14 mouse cellular contexts compared by ENCODE assay signal in genomic region chr7:117700066-117700465, GRCm38 (mm10).
DNase-seq lines count a peak whose midpoint lies in the region; ATAC-seq lines count a peak whose summit lies in the region.
"Had no signal": no experiment of that assay in that cellular context is flagged by ENCODE, and none has a peak within 500 bp of the region (broad histone marks: within the 10 kb centered on the region; RNA-seq: fewer than 3 reads in every experiment).

No protein-coding gene starts in this region.

- no peak overlapping the region for H3K9ac ChIP-seq in midbrain, embryonic 11.5 days (ENCODE audit: low read length)
- H3K9ac ChIP-seq in neural tube, embryonic 15.5 days (replicated peaks): no peak overlapping the region
- H3K9ac ChIP-seq: embryonic facial prominence, embryonic 12.5 days had no signal

- H3K27ac ChIP-seq in midbrain, embryonic 11.5 days (ENCODE audit: low read depth, low read length): no peak overlapping the region
- H3K27ac ChIP-seq in midbrain, embryonic 10.5 days (replicated peaks): no peak overlapping the region
- peak overlapping the region; percentile 22 for H3K27ac ChIP-seq in forebrain, embryonic 10.5 days
- no peak overlapping the region for H3K27ac ChIP-seq in neural tube, embryonic 15.5 days (replicated peaks)
- H3K27ac ChIP-seq: embryonic facial prominence, embryonic 12.5 days had no signal

- H3K27me3 ChIP-seq in midbrain, embryonic 11.5 days (ENCODE audit: control insufficient read depth, insufficient read depth, low read length): no peaks in the 10 kb centered on the region
- H3K27me3 ChIP-seq in midbrain, embryonic 10.5 days (ENCODE audit: low read depth, poor library complexity, severe bottlenecking): no peaks in the 10 kb centered on the region
- H3K27me3 ChIP-seq in forebrain, embryonic 10.5 days (ENCODE audit: poor library complexity, severe bottlenecking): no peaks in the 10 kb centered on the region
- H3K27me3 ChIP-seq in neural tube, embryonic 15.5 days (replicated peaks): no peaks in the 10 kb centered on the region
- H3K27me3 ChIP-seq: embryonic facial prominence, embryonic 12.5 days had no signal

- peak; percentile 68 for DNase-seq in midbrain, embryonic 11.5 days (ENCODE audit: low spot score, missing footprints)
- DNase-seq in midbrain, embryonic 10.5 days (ENCODE audit: low spot score): no peak
- no peak for DNase-seq in forebrain, embryonic 10.5 days (ENCODE audit: extremely low spot score, low spot score)
- peak; percentile 16 to 53 for DNase-seq in frontal cortex, postnatal 36 days (ENCODE audit: low spot score in 2 of 2)
- DNase-seq in adrenal gland, adult (ENCODE audit: inconsistent age in 2 of 2, low spot score in 1 of 2): no peak
- no peak for DNase-seq in spleen, adult 18-20 months
- DNase-seq: cerebellum, adult 11 months; gastrocnemius, postnatal 10 days; kidney, adult 9 months; lung, adult 18-20 months; thymus, adult 2 months had no signal

- H3K4me3 ChIP-seq in midbrain, embryonic 11.5 days (ENCODE audit: low read depth, low read length): no peak overlapping the region
- H3K4me3 ChIP-seq in midbrain, embryonic 10.5 days: no peak overlapping the region
- H3K4me3 ChIP-seq in forebrain, embryonic 10.5 days: no peak overlapping the region
- H3K4me3 ChIP-seq in neural tube, embryonic 15.5 days (replicated peaks): no peak overlapping the region
- H3K4me3 ChIP-seq: embryonic facial prominence, embryonic 12.5 days; myocyte had no signal

- WGBS in midbrain, embryonic 11.5 days: 80% methylated on average over 6 of the region's 6 CpGs
- 91% methylated on average over 6 of the region's 6 CpGs for WGBS in midbrain, embryonic 10.5 days
- WGBS in forebrain, embryonic 10.5 days: 85% methylated on average over 6 of the region's 6 CpGs
- 41% methylated on average over 6 of the region's 6 CpGs for WGBS in neural tube, embryonic 15.5 days

- no peak for ATAC-seq in midbrain, embryonic 11.5 days (ENCODE audit: low FRiP score)
- peak; percentile 11; the same call in 1 of the 2 replicates for ATAC-seq in neural tube, embryonic 15.5 days (ENCODE audit: low FRiP score)

- no peak overlapping the region for H3K4me2 ChIP-seq in midbrain, embryonic 11.5 days
- no peak overlapping the region for H3K4me2 ChIP-seq in neural tube, embryonic 15.5 days
- H3K4me2 ChIP-seq: embryonic facial prominence, embryonic 12.5 days had no signal

- H3K9me3 ChIP-seq in midbrain, embryonic 11.5 days (ENCODE audit: control insufficient read depth, low read length): no peaks in the 10 kb centered on the region
- no peaks in the 10 kb centered on the region for H3K9me3 ChIP-seq in midbrain, embryonic 10.5 days (replicated peaks)
- no peaks in the 10 kb centered on the region for H3K9me3 ChIP-seq in forebrain, embryonic 10.5 days
- H3K9me3 ChIP-seq in neural tube, embryonic 15.5 days (replicated peaks): no peaks in the 10 kb centered on the region
- H3K9me3 ChIP-seq: embryonic facial prominence, embryonic 12.5 days had no signal

- H3K4me1 ChIP-seq in midbrain, embryonic 11.5 days (ENCODE audit: control insufficient read depth, insufficient read depth, low read length): no peaks in the 10 kb centered on the region
- H3K4me1 ChIP-seq in midbrain, embryonic 10.5 days: peaks cover 8% of the 10 kb centered on the region
- H3K4me1 ChIP-seq in forebrain, embryonic 10.5 days: peaks cover 24% of the 10 kb centered on the region
- peaks cover 15% of the 10 kb centered on the region for H3K4me1 ChIP-seq in neural tube, embryonic 15.5 days

- H3K36me3 ChIP-seq in midbrain, embryonic 11.5 days (ENCODE audit: control insufficient read depth, insufficient read depth, low read length): no peaks in the 10 kb centered on the region
- no peaks in the 10 kb centered on the region for H3K36me3 ChIP-seq in midbrain, embryonic 10.5 days
- no peaks in the 10 kb centered on the region for H3K36me3 ChIP-seq in forebrain, embryonic 10.5 days (replicated peaks)
- H3K36me3 ChIP-seq in neural tube, embryonic 15.5 days: no peaks in the 10 kb centered on the region
- H3K36me3 ChIP-seq: embryonic facial prominence, embryonic 12.5 days had no signal

Comparison
In these comparisons a context has a peak if more than half of its experiments do, and no peak if none do; other contexts are left out.
1. DNase-seq: peak in midbrain, embryonic 11.5 days (single experiment) and frontal cortex, postnatal 36 days (2 of 2); none in midbrain, embryonic 10.5 days (single experiment), forebrain, embryonic 10.5 days (single experiment), adrenal gland, adult (0 of 2) and spleen, adult 18-20 months (0 of 2).